Mouse (Mus musculus) neural tube, embryonic 11.5 days (tissue): Measurements from ENCODE around the gene Rbfox3. TPM values are rescaled to one million over a fixed set of nuclear protein-coding genes. Genes with fewer than 3 reads are reported as not detected.
A peak's percentile ranks its signal among the peaks of the same experiment; 100 is the strongest.

ENCODE experiments used
- ATAC-seq: fragments of 200-750 bp; cut with Nextera tagmentation; 2 replicates; pipeline ENCODE4 v1.8.0; 2017; ENCODE audit warnings: moderate number of reproducible peaks, mild to moderate bottlenecking, moderate TSS enrichment, moderate library complexity; ENCODE audit not compliant: insufficient read depth, low FRiP score, low TSS enrichment
- DNase-seq: peaks from one replicate; pipeline ENCODE4 v3.0.0-alpha.2; 2015; ENCODE audit warnings: low spot score
- H3K27ac ChIP-seq: fragments of 300-500 bp; sonication (generic); 2 replicates; pipeline ENCODE4 v1.5.1; 2014; ENCODE audit warnings: low read depth, mild to moderate bottlenecking, low read length
- H3K27me3 ChIP-seq: fragments of 300-500 bp; sonication (generic); 2 replicates; pipeline ENCODE4 v1.6.1; 2014; ENCODE audit warnings: mild to moderate bottlenecking, low read length, mixed read lengths; ENCODE audit not compliant: control insufficient read depth, insufficient read depth
- H3K36me3 ChIP-seq: fragments of 300-500 bp; sonication (generic); 2 replicates; pipeline ENCODE4 v1.6.1; 2014; ENCODE audit warnings: mild to moderate bottlenecking, low read length, moderate library complexity, mixed read lengths; ENCODE audit not compliant: control insufficient read depth, insufficient read depth
- H3K4me1 ChIP-seq: fragments of 300-500 bp; sonication (generic); 2 replicates; pipeline ENCODE4 v1.6.1; 2014; ENCODE audit warnings: low read length, mixed read lengths; ENCODE audit not compliant: control insufficient read depth, insufficient read depth
- H3K4me2 ChIP-seq: fragments of 300-500 bp; sonication (generic); 2 replicates; pipeline ENCODE4 v1.6.1; 2014; ENCODE audit warnings: low read depth, mild to moderate bottlenecking, moderate library complexity
- H3K4me3 ChIP-seq: fragments of 300-500 bp; sonication (generic); 2 replicates; pipeline ENCODE4 v1.5.1; 2014; ENCODE audit warnings: low read depth, low read length
- H3K9ac ChIP-seq: fragments of 300-500 bp; sonication (generic); 2 replicates; pipeline ENCODE4 v1.6.1; 2014; ENCODE audit warnings: mild to moderate bottlenecking, low read length
- H3K9me3 ChIP-seq: fragments of 300-500 bp; sonication (generic); 2 replicates; pipeline ENCODE4 v1.6.1; 2016; ENCODE audit warnings: low read length; ENCODE audit not compliant: control insufficient read depth
- WGBS: fragments of 180-500 bp; shearing (Covaris S2); extraction: QIAGEN DNeasy Blood & Tissue Kit; methylation state at CpG from one replicate; pipeline ENCODE4 v1.1.7; 2014; 5-methylcytosine and 5-hydroxymethylcytosine counted together
- polyA plus RNA-seq: library from polyadenylated mRNA; unstranded; fragments of >200 nt; fragmentation: Nextera tagmentation; extraction: Ambion mirVana; gene quantifications from 2 replicates; pipeline ENCODE4 v1.2.1, GENCODE M21; 2014

Rbfox3 gene
- polyA plus RNA-seq, 1 experiment from 2014 or later = 16.2 TPM

DNA sequence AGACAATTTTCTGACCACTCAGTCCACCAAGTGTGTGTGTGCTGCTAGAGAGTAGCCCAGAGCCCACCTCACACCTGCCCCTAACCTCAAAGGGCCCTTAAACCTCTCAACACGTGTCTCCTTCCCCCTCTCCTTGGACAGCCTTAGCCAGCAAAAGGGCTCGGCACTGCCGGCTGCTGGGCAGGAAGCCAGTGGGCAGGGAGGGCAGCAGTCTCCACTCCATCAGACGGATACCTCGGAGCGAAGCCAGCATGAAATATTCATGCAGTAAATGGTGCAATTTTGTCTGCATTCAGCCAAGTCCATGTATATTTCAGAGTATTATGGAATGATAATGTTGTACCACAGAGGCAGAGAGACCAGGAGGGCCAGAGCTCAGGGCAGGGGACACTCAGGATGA, 366.8 kb downstream of the Rbfox3 start:
- no peak for DNase-seq
- Histone ChIP-seq H3K9ac (no peak overlapping the region), H3K27ac (no peak overlapping the region), H3K4me2 (no peak overlapping the region), H3K27me3 (no peaks in the 10 kb centered on the region), H3K9me3 (no peaks in the 10 kb centered on the region), H3K4me3 (no peak overlapping the region), H3K36me3 (no peaks in the 10 kb centered on the region), H3K4me1 (no peaks in the 10 kb centered on the region)
- 74% methylated on average over 6 of the region's 6 CpGs for WGBS
- ATAC-seq = no peak

DNA sequence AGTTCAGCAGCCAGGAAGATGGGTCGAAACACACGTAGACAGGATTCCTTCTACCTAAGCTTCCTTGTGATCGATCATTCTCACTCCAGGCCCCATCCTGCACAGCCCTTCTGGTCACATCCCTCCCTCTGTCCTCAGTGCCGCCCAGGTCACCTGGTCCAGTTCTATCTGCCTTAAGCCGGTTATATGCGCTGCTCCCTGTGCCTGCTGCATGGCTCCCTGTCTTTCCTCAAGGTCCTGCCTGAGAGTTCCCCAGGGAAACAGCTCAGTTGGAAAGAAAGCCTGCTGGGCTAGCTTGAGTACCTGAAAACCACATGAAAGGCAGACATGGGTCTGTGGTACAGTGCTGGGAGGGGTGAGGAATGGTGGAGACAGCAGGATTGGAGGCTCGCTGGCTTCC, 368.5 kb downstream of the Rbfox3 start:
- Histone ChIP-seq H3K4me3 (no peak overlapping the region), H3K27me3 (no peaks in the 10 kb centered on the region), H3K27ac (no peak overlapping the region), H3K36me3 (no peaks in the 10 kb centered on the region), H3K4me1 (no peaks in the 10 kb centered on the region), H3K9ac (no peak overlapping the region), H3K4me2 (no peak overlapping the region), H3K9me3 (no peaks in the 10 kb centered on the region)
- DNase-seq (no peak), ATAC-seq (no peak)
- 76% methylated on average over 7 of the region's 7 CpGs for WGBS

DNA sequence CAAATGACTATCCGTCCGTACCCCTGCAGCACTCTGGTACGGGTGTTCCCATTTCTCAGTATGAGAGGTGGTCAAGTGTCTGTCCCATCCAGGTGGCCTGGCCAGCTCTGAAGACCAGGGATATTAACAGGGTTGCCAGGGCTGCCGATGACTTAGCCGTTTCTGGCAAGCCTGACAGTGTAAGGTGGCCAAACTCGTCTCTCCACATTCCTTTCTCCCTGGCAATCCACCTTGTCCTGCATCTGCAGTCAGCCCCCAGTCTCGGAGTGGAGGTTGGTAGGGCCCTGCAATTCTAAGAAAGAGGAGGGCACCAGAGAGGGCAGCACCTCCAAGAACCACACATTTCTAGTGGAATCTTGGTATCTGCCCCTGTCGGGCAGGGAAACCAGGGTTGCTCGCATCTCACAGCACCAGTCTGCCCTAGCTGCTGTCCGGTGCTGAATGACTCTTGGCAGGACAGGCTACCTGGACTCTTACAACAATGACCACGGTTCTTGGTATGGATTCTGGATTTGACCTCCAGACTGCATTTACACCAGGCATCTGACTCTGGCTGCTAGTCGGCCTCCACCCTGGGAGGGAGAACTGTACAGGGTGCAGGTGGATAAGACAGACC, 370.9 kb downstream of the Rbfox3 start:
- H3K27me3 ChIP-seq = no peaks in the 10 kb centered on the region
- no peak overlapping the region for H3K9ac ChIP-seq
- no peak overlapping the region for H3K4me3 ChIP-seq
- H3K27ac ChIP-seq = no peak overlapping the region
- H3K36me3 ChIP-seq = no peaks in the 10 kb centered on the region
- H3K4me1 ChIP-seq = no peaks in the 10 kb centered on the region
- ATAC-seq = no peak
- DNase-seq = no peak
- WGBS = 72% methylated on average over 12 of the region's 12 CpGs
- H3K9me3 ChIP-seq = no peaks in the 10 kb centered on the region
- no peak overlapping the region for H3K4me2 ChIP-seq

DNA sequence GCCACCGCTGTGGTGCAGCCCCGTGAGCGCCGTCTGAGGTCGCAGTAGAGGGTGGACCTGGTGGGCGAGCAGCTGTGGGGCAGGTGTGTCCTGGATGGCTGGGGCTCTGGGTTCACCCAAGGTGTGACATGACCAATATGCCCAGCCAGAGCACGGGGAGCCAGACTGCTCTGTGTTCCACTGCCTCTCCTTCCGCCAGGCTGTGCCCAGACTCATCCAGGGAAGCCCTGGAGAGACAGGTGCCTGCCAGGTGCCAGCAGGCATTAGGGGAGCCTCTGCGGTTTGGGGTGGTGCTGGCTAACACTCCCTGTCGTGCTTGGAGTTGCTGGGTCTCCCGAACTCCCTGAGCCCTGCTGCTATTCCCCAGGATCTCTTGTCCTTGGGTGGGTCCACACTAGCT, 373.4 kb downstream of the Rbfox3 start:
- 79% methylated on average over 11 of the region's 11 CpGs for WGBS
- H3K27me3 ChIP-seq = no peaks in the 10 kb centered on the region

DNA sequence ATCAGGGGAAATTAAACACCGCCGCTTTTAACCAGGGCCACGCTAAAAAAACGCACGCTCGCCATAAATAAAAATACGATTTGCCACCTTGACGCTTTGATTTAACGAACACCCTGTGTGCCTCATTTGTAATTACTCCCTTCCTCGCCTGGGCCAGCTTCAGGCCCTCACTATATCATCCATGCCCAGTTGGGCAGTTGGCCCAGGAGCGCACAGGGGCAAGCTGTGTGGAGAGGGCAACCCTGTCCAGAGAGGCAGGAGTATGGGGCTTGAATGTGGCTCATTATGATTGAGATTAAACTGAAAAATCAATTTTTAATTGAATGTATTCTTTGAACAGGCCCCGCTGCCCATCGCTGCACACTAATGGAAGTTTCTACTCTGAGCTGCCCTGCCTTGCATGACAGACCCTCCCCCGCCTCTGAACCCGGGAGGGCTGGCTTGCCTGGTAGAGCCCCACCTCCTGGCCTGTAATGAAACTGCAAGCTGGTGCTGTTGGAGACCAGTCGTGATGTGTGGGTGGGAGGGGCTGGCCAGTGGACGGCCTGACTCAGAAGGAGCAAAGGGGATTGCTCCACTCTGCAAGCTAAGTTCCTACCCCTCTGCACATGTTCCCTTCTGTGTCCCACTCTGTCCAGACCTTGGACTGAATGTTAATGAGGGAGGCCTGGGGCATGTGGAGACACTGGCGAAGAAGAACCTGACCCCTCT, 376.9 kb downstream of the Rbfox3 start:
- Histone ChIP-seq H3K36me3 (no peaks in the 10 kb centered on the region), H3K4me3 (no peak overlapping the region), H3K27me3 (no peaks in the 10 kb centered on the region), H3K4me1 (no peaks in the 10 kb centered on the region), H3K27ac (no peak overlapping the region), H3K9me3 (no peaks in the 10 kb centered on the region), H3K9ac (no peak overlapping the region), H3K4me2 (no peak overlapping the region)
- DNase-seq (peak; percentile 78), ATAC-seq (peak; percentile 60; the same call in 1 of the 2 replicates)
- WGBS = 30% methylated on average over 18 of the region's 18 CpGs

More for the DNA sequence above, 373.4 kb downstream of the Rbfox3 start:
- peak overlapping the region; percentile 17; the same call in 1 of the 2 replicates for H3K27ac ChIP-seq
- no peak for DNase-seq
- no peak overlapping the region for H3K9ac ChIP-seq
- H3K9me3 ChIP-seq = no peaks in the 10 kb centered on the region
- no peaks in the 10 kb centered on the region for H3K36me3 ChIP-seq
- H3K4me2 ChIP-seq = no peak overlapping the region
- no peak overlapping the region for H3K4me3 ChIP-seq
- no peak for ATAC-seq
- no peaks in the 10 kb centered on the region for H3K4me1 ChIP-seq

DNA sequence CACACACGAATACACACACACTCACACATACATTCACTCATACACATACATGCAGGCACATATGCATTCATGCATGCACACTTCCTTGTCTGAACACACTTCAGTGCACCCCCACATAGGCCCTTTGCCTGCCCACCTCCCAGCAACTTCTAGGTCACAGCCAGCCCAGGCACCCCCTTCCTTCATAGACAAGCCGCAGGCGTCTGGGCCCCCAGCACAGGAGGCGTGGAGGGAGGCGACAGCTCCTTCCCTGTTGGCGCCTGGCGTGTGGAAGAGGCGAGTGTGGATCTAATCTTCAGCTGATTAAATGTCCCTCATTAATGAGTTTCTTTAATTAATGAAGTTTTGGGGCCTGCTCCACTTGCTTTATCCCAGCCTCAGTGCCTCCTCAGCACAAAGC, 381.1 kb downstream of the Rbfox3 start:
- DNase-seq = no peak
- Histone ChIP-seq H3K9ac (no peak overlapping the region), H3K4me1 (peaks cover 7% of the 10 kb centered on the region)

DNA sequence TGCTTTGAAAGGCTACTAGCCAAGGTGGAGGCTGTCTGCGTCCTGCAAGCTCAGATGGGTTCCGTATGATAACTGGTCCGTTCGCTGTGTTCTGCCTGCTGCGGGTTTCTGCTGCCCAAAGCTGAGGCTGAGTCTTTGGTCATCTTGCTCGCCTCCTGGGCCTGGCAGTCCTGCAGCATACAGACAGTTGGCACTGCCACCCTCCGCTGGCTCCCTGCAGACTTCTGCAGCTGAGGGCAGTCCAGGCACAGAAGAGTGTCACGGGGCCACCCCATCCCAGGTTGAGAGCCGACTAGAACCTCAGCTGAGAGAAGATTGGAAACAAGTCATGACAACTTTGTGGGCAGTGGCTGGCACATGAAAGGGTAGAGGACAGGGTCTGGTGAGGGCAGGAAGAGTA, 382.6 kb downstream of the Rbfox3 start:
- peaks cover 15% of the 10 kb centered on the region for H3K4me1 ChIP-seq
- ATAC-seq = no peak
- H3K9ac ChIP-seq = no peak overlapping the region
- DNase-seq = no peak
- H3K27me3 ChIP-seq = no peaks in the 10 kb centered on the region
- no peak overlapping the region for H3K4me2 ChIP-seq
- no peak overlapping the region for H3K4me3 ChIP-seq
- no peak overlapping the region for H3K27ac ChIP-seq
- no peaks in the 10 kb centered on the region for H3K9me3 ChIP-seq
- 92% methylated on average over 9 of the region's 9 CpGs for WGBS
- no peaks in the 10 kb centered on the region for H3K36me3 ChIP-seq

More for the DNA sequence above, 381.1 kb downstream of the Rbfox3 start:
- no peaks in the 10 kb centered on the region for H3K27me3 ChIP-seq
- WGBS = 80% methylated on average over 8 of the region's 8 CpGs
- H3K4me3 ChIP-seq = no peak overlapping the region
- ATAC-seq = no peak
- no peak overlapping the region for H3K27ac ChIP-seq
- H3K9me3 ChIP-seq = no peaks in the 10 kb centered on the region
- no peaks in the 10 kb centered on the region for H3K36me3 ChIP-seq
- H3K4me2 ChIP-seq = no peak overlapping the region

DNA sequence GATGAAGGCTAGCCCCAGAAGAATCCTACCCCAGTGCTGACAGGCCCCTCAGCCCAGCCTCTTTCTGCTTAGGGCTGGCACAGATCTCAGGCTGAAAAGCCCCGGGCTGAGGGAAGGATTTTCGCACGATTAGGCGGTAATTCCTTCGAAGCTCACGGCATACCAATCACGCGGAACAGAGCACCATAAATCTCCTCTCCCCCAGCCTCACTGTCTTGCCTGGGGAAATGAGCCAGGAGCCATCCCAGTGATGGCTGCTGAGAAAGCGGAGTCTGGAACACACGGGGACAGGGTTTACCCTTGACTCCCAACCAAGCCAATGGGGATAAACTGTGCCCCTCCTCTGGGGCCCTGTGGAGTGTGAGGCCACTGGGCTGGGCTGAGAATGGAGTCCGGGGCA, 386.3 kb downstream of the Rbfox3 start:
- H3K27ac ChIP-seq = peak overlapping the region; percentile 64; the same call in 1 of the 2 replicates
- H3K4me2 ChIP-seq = no peak overlapping the region
- no peak overlapping the region for H3K4me3 ChIP-seq
- H3K27me3 ChIP-seq = no peaks in the 10 kb centered on the region
- H3K9me3 ChIP-seq = no peaks in the 10 kb centered on the region
- ATAC-seq = no peak
- WGBS = 33% methylated on average over 11 of the region's 11 CpGs
- peak; percentile 30 for DNase-seq
- H3K4me1 ChIP-seq = peaks cover 15% of the 10 kb centered on the region
- no peaks in the 10 kb centered on the region for H3K36me3 ChIP-seq
- peak overlapping the region; percentile 22; the same call in 1 of the 2 replicates for H3K9ac ChIP-seq
